Mouse (Mus musculus) midbrain, embryonic 11.5 days (tissue): ENCODE measurements around the gene Gadd45b. TPM values are rescaled to one million over a fixed set of nuclear protein-coding genes. Genes with fewer than 3 reads are reported as not detected.

ENCODE experiments used
- ATAC-seq: fragments of 200-750 bp; cut with Nextera tagmentation; 2 replicates; pipeline ENCODE4 v1.8.0; 2017; ENCODE audit warnings: moderate TSS enrichment, moderate library complexity; ENCODE audit not compliant: low FRiP score
- DNase-seq: peaks from one replicate; pipeline ENCODE4 v3.0.0; 2015; ENCODE audit warnings: low spot score; ENCODE audit errors: missing footprints
- H3K27ac ChIP-seq: fragments of 300-500 bp; sonication (generic); 2 replicates; pipeline ENCODE4 v1.5.1; 2014; ENCODE audit warnings: low read depth, low read length
- H3K27me3 ChIP-seq: fragments of 300-500 bp; sonication (generic); 2 replicates; pipeline ENCODE4 v1.6.1; 2014; ENCODE audit warnings: mild to moderate bottlenecking, low read length, moderate library complexity, mixed read lengths; ENCODE audit not compliant: control insufficient read depth, insufficient read depth
- H3K36me3 ChIP-seq: fragments of 300-500 bp; sonication (generic); 2 replicates; pipeline ENCODE4 v1.6.1; 2014; ENCODE audit warnings: mild to moderate bottlenecking, low read length, moderate library complexity, mixed read lengths; ENCODE audit not compliant: control insufficient read depth, insufficient read depth
- H3K4me1 ChIP-seq: fragments of 300-500 bp; sonication (generic); 2 replicates; pipeline ENCODE4 v1.6.1; 2014; ENCODE audit warnings: low read length; ENCODE audit not compliant: control insufficient read depth, insufficient read depth
- H3K4me2 ChIP-seq: fragments of 300-500 bp; sonication (generic); 2 replicates; pipeline ENCODE4 v1.6.1; 2014; ENCODE audit warnings: mild to moderate bottlenecking, moderate library complexity
- H3K4me3 ChIP-seq: fragments of 300-500 bp; sonication (generic); 2 replicates; pipeline ENCODE4 v1.5.1; 2014; ENCODE audit warnings: low read depth, low read length
- H3K9ac ChIP-seq: fragments of 300-500 bp; sonication (generic); 2 replicates; pipeline ENCODE4 v1.6.1; 2014; ENCODE audit warnings: low read length
- H3K9me3 ChIP-seq: fragments of 300-500 bp; sonication (generic); 2 replicates; pipeline ENCODE4 v1.6.1; 2016; ENCODE audit warnings: low read length; ENCODE audit not compliant: control insufficient read depth
- WGBS: fragments of 180-500 bp; shearing (Covaris S2); extraction: QIAGEN DNeasy Blood & Tissue Kit; methylation state at CpG from one replicate; pipeline ENCODE4 v1.1.7; 2014; 5-methylcytosine and 5-hydroxymethylcytosine counted together
- polyA plus RNA-seq: library from polyadenylated mRNA; unstranded; fragments of >200 nt; fragmentation: Nextera tagmentation; extraction: Ambion mirVana; gene quantifications from 2 replicates; pipeline ENCODE4 v1.2.1, GENCODE M21; 2014

Gene Gadd45b
- polyA plus RNA-seq, 1 experiment from 2014 or later, result 10.1 TPM

DNA sequence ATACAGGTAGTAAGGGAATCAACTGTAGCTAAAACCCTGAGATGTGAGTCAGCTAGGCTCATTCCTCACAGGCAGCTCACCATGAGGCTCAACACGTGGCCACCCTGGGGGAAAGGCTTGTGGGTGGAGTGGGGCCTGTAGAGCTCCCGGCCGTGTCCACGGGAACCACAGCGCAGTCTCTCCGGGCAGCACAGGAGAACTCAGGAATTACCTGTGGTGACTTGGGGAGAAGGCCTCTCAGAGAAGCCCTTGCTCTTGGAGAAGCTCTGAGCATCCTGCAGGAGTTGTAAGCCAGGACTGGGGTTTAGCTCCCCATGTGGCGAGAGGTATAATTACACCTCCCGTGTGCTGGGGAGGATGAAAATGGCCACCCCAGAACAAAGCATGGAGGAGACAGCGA lies 25.7 kb downstream of the Gadd45b start:
- ATAC-seq, result peak; percentile 28; the same call in 1 of the 2 replicates

GRCm38 (mm10) chr10:80956385-80956784 lies 26.5 kb downstream of the Gadd45b start:
- no peak overlapping the region for H3K4me2 ChIP-seq
- no peak overlapping the region for H3K27ac ChIP-seq
- ATAC-seq, result no peak
- no peaks in the 10 kb centered on the region for H3K9me3 ChIP-seq
- no peak overlapping the region for H3K4me3 ChIP-seq
- DNase-seq, result peak; percentile 81
- no peaks in the 10 kb centered on the region for H3K36me3 ChIP-seq
- H3K4me1 ChIP-seq, result no peaks in the 10 kb centered on the region; the same call in none of the 2 replicates
- no peak overlapping the region for H3K9ac ChIP-seq
- 93% methylated on average over 8 of the region's 8 CpGs for WGBS
- H3K27me3 ChIP-seq, result no peaks in the 10 kb centered on the region; the same call in 1 of the 2 replicates

More for the DNA sequence above, 25.7 kb downstream of the Gadd45b start:
- DNase-seq, result peak; percentile 92
- no peak overlapping the region for H3K4me2 ChIP-seq
- no peaks in the 10 kb centered on the region for H3K36me3 ChIP-seq
- no peak overlapping the region for H3K27ac ChIP-seq
- no peaks in the 10 kb centered on the region for H3K9me3 ChIP-seq
- no peak overlapping the region for H3K4me3 ChIP-seq
- H3K4me1 ChIP-seq, result no peaks in the 10 kb centered on the region; the same call in 1 of the 2 replicates
- WGBS, result 22% methylated on average over 9 of the region's 9 CpGs
- no peak overlapping the region for H3K9ac ChIP-seq
- H3K27me3 ChIP-seq, result no peaks in the 10 kb centered on the region; the same call in 1 of the 2 replicates

DNA sequence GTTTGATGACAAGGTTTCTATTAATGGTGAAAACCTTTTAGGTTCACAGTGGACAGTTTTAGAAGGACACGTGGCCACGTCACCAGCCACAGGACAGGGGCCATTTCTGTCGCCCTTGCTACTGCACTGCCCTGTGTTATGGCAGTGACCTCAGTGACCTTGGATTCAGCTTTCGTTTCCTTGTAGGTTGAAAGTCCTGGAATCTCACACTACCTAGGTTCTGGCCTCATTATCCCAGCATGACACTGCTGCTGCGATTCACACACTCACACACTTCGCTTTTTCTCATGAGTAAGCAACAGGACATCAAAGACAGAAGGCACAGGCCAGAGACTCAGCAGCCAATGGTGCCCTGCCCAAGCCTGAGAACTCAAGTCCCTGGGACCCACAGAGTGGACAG lies 27.0 kb downstream of the Gadd45b start:
- Histone ChIP-seq H3K27ac (no peak overlapping the region), H3K36me3 (no peaks in the 10 kb centered on the region), H3K9ac (no peak overlapping the region), H3K4me3 (no peak overlapping the region), H3K9me3 (no peaks in the 10 kb centered on the region), H3K27me3 (no peaks in the 10 kb centered on the region; the same call in 1 of the 2 replicates), H3K4me1 (no peaks in the 10 kb centered on the region; the same call in none of the 2 replicates), H3K4me2 (no peak overlapping the region)
- 78% methylated on average over 6 of the region's 6 CpGs for WGBS
- no peak for ATAC-seq
- no peak for DNase-seq

GRCm38 (mm10) chr10:80957791-80958190 lies 27.9 kb downstream of the Gadd45b start:
- no peak overlapping the region for H3K4me2 ChIP-seq
- H3K27ac ChIP-seq, result no peak overlapping the region
- no peaks in the 10 kb centered on the region; the same call in none of the 2 replicates for H3K4me1 ChIP-seq
- WGBS, result 59% methylated on average over 4 of the region's 4 CpGs
- ATAC-seq, result no peak
- H3K9ac ChIP-seq, result no peak overlapping the region
- H3K27me3 ChIP-seq, result no peaks in the 10 kb centered on the region; the same call in 1 of the 2 replicates
- DNase-seq, result peak; percentile 57
- no peak overlapping the region for H3K4me3 ChIP-seq
- H3K36me3 ChIP-seq, result no peaks in the 10 kb centered on the region
- no peaks in the 10 kb centered on the region for H3K9me3 ChIP-seq

DNA sequence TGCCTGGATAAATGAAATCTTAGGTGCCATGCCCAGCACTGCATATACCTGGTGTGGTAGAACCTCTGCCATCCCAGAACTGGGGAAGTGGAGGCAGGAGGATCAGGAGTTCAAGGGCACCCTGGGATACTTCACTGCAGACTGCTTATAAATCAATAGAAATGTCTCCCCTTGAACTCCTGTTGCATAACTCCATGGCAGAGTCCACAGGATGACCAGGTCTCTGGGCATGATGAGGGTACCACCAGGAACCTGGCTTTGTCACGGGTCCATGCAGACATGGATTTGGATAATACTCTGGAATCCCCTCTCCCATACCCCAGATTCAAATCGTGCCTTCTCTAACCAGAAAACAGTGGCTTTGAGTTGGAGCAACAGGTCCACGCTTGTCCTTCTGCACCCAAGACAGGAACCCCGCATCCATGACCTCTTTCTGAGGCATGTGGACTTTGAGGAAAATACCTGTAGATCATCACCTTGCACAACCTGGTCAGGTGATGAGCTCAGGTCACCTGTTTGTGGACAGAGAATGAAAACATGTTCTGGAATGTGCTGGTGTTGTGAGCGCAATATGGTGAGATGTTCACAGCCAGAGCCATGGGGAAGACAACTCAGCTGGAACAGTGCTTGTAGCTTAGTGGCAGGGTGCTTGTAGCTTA lies 29.2 kb downstream of the Gadd45b start:
- Histone ChIP-seq H3K4me1 (no peaks in the 10 kb centered on the region; the same call in none of the 2 replicates), H3K4me3 (no peak overlapping the region), H3K27me3 (no peaks in the 10 kb centered on the region), H3K9me3 (no peaks in the 10 kb centered on the region), H3K4me2 (no peak overlapping the region), H3K27ac (no peak overlapping the region), H3K9ac (no peak overlapping the region), H3K36me3 (no peaks in the 10 kb centered on the region)
- DNase-seq (peak; percentile 72), ATAC-seq (no peak)
- WGBS, result 88% methylated on average over 5 of the region's 5 CpGs

- no peaks in the 10 kb centered on the region for H3K36me3 ChIP-seq
- no peaks in the 10 kb centered on the region for H3K9me3 ChIP-seq
- no peaks in the 10 kb centered on the region for H3K27me3 ChIP-seq
- no peak overlapping the region; the same call in 1 of the 2 replicates for H3K27ac ChIP-seq
- no peak overlapping the region for H3K4me3 ChIP-seq
- H3K9ac ChIP-seq, result no peak overlapping the region
- peak; percentile 31; the same call in 1 of the 2 replicates for ATAC-seq
- WGBS, result 16% methylated on average over 13 of the region's 16 CpGs
- peak; percentile 95 for DNase-seq
- H3K4me2 ChIP-seq, result no peak overlapping the region
- no peaks in the 10 kb centered on the region; the same call in 1 of the 2 replicates for H3K4me1 ChIP-seq
Observed at GRCm38 (mm10) chr10:80960551-80961508, 31.0 kb downstream of the Gadd45b start.

DNA sequence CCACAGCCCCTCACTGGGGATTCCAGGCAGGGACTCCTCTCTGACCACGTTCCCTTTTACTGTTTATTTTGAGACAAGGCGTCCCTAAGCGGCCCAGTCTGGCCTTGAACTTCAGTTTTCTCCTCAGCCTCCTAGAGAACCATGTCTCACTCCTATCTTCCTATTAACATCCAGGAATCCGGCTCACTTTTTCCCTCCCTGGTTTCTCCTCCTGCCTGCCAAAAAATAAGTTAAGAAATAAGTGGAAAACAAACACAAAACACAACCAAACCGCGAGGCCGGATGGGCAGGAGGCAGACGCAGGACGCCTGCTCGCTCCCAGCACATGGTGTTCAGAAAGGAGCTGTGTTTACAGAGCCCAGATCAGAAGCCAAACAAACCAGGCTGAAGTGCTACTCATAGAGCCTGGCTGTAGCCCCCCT lies 32.2 kb downstream of the Gadd45b start:
- no peak overlapping the region for H3K4me2 ChIP-seq
- no peak overlapping the region for H3K9ac ChIP-seq
- H3K4me1 ChIP-seq, result no peaks in the 10 kb centered on the region; the same call in 1 of the 2 replicates
- H3K27me3 ChIP-seq, result no peaks in the 10 kb centered on the region
- no peaks in the 10 kb centered on the region for H3K36me3 ChIP-seq
- ATAC-seq, result no peak
- WGBS, result 52% methylated on average over 10 of the region's 10 CpGs
- no peak overlapping the region for H3K27ac ChIP-seq
- no peaks in the 10 kb centered on the region for H3K9me3 ChIP-seq
- H3K4me3 ChIP-seq, result no peak overlapping the region
- DNase-seq, result peak; percentile 86

- no peak overlapping the region for H3K4me3 ChIP-seq
- no peaks in the 10 kb centered on the region for H3K36me3 ChIP-seq
- no peaks in the 10 kb centered on the region for H3K9me3 ChIP-seq
- H3K27me3 ChIP-seq, result no peaks in the 10 kb centered on the region
- H3K4me1 ChIP-seq, result no peaks in the 10 kb centered on the region; the same call in 1 of the 2 replicates
- WGBS, result 79% methylated on average over 5 of the region's 5 CpGs
- H3K27ac ChIP-seq, result no peak overlapping the region
- no peak overlapping the region for H3K4me2 ChIP-seq
- ATAC-seq (no peak), DNase-seq (no peak)
- H3K9ac ChIP-seq, result no peak overlapping the region
Observed at GRCm38 (mm10) chr10:80962585-80962984, 32.7 kb downstream of the Gadd45b start.
